Mouse (Mus musculus): ENCODE data around the gene Bag3. TPM values are rescaled to one million over a fixed set of nuclear protein-coding genes. Genes with fewer than 3 reads are reported as not detected.

Gene Bag3
- polyA plus RNA-seq, 1 experiment = 27.6 TPM

DNA sequence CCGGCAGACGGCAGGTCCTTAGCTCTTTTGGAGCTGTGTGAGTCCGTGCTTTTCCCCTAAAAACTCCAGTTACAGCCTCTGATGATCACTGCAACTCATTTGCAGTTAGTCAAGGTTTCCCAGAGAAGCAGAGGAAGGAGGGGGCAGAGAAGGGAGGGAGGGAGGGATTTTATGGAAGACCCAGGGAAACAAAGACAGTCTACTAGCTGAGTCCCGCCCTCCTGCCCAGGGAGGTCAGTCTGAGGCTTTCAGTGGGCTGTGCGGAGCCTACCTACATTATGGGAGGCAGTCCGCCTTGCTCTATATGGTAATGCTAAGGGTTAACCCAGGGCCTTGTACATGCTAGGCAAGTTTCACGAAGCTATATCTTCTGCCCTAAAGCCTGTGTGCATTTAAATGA lies 9.9 kb upstream of the Bag3 start:
- no peak for TF ChIP-seq CTCF (conservative IDR thresholded peaks at IDR 0.05; ENCODE audit: insufficient read depth, insufficient read length, low read depth, low read length)
- no peak for TF ChIP-seq POLR2A (IDR thresholded peaks at IDR 0.05; ENCODE audit: low read depth, low read length)
- Histone ChIP-seq H3K36me3 (ENCODE audit: control insufficient read depth, insufficient read depth, low read length) (no peaks in the 10 kb centered on the region), H3K4me3 (ENCODE audit: insufficient read depth, low read depth, low read length) (no peak overlapping the region), H3K27me3 (replicated peaks; ENCODE audit: control insufficient read depth, insufficient read depth, low read length) (no peaks in the 10 kb centered on the region), H3K4me1 (ENCODE audit: control insufficient read depth, insufficient read depth, low read length) (no peaks in the 10 kb centered on the region), H3K27ac (ENCODE audit: insufficient read depth, low read depth, low read length) (no peak overlapping the region)
- DNase-seq = no peak
- WGBS = 64% methylated on average over 7 of the region's 7 CpGs

DNA sequence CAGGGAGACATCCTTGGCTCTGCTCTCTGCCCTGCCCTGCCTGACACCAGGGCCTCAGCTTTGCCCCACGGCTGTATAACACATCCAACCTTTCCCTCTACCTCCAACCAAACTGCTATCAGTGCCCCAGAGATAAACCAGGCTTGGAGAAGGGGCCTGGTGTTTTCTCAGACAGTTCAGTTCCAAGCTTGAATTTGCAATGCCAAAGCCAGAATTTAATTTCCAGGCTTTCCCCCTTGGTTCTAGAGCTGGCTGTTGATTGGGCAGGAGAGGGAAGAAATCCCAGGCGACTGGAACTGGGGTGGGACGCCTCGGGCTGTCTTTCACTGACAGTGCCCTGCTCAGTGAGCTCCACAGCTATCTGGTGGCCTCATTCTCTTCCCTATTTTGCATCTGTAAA lies 9.1 kb upstream of the Bag3 start:
- TF ChIP-seq POLR2A (IDR thresholded peaks at IDR 0.05; ENCODE audit: low read depth, low read length) (no peak), CTCF (conservative IDR thresholded peaks at IDR 0.05; ENCODE audit: insufficient read depth, insufficient read length, low read depth, low read length) (no peak)

DNA sequence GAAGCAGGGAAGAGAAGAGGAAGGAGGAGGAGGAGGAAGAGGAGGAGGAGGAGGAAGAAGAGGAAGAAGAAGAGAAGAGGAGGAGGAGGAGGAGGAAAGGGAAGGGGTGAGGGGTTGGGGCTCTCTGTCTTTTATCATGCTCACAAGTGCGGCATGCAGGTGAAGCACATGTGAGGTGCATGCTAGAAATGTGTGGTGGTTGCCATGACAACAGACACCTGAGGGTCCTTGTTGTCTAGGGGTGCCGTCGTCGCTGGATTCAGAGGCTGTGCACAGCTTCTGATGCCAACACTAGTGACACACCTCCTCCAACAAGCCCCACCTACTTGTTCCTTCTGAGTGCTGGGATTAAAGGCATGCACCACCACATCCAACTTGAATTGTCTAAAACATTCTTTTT lies 7.1 kb upstream of the Bag3 start:
- TF ChIP-seq CTCF (conservative IDR thresholded peaks at IDR 0.05; ENCODE audit: insufficient read depth, insufficient read length, low read depth, low read length) (no peak), POLR2A (IDR thresholded peaks at IDR 0.05; ENCODE audit: low read depth, low read length) (no peak)
- Histone ChIP-seq H3K27ac (ENCODE audit: insufficient read depth, low read depth, low read length) (no peak overlapping the region), H3K4me3 (ENCODE audit: insufficient read depth, low read depth, low read length) (no peak overlapping the region), H3K36me3 (ENCODE audit: control insufficient read depth, insufficient read depth, low read length) (no peaks in the 10 kb centered on the region), H3K27me3 (replicated peaks; ENCODE audit: control insufficient read depth, insufficient read depth, low read length) (no peaks in the 10 kb centered on the region), H3K4me1 (ENCODE audit: control insufficient read depth, insufficient read depth, low read length) (no peaks in the 10 kb centered on the region)
- DNase-seq = no peak
- WGBS = 62% methylated on average over 4 of the region's 4 CpGs

More for the DNA sequence above, 9.1 kb upstream of the Bag3 start:
- no peaks in the 10 kb centered on the region for H3K36me3 ChIP-seq (ENCODE audit: control insufficient read depth, insufficient read depth, low read length)
- H3K4me3 ChIP-seq (ENCODE audit: insufficient read depth, low read depth, low read length) = no peak overlapping the region
- 84% methylated on average over 4 of the region's 4 CpGs for WGBS
- H3K27ac ChIP-seq (ENCODE audit: insufficient read depth, low read depth, low read length) = no peak overlapping the region
- H3K4me1 ChIP-seq (ENCODE audit: control insufficient read depth, insufficient read depth, low read length) = no peaks in the 10 kb centered on the region
- no peak for DNase-seq
- H3K27me3 ChIP-seq (replicated peaks; ENCODE audit: control insufficient read depth, insufficient read depth, low read length) = no peaks in the 10 kb centered on the region

DNA sequence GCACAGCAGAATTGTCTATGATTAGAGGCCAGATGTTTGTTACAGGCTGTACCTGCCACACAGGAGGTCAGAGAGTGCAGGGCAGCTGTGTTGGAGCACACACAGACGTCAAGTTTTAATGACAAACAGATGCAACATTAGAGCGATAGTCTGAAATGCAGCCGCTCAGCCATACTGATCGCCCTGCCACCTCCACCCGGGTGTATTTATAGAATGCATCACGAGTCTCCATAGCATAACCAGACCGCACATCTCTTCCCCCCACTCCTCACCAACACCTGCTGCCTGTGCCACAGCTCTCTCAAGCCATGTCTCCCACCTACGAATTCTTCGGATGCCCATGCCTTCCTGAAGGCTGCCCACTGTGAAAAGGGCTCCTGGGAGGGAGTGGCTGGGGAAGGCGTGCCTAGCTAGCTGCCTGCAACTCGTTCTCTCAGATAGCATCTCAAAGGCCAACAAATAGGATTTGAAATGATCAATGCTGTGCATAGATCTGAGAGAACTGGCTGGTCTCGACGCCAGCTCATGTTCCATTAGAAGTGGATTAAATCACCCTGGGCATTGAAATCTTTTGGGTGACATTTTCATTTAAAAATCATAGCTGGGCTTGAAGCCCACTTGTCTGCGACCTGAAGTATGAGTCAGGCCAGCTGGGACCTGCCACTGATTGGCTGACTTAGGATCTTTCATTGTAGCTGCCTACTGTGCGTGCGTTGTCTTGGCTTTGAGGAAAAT lies 3.9 kb upstream of the Bag3 start:
- Histone ChIP-seq H3K4me3 (ENCODE audit: insufficient read depth, low read depth, low read length) (no peak overlapping the region), H3K4me1 (ENCODE audit: control insufficient read depth, insufficient read depth, low read length) (no peaks in the 10 kb centered on the region), H3K36me3 (ENCODE audit: control insufficient read depth, insufficient read depth, low read length) (no peaks in the 10 kb centered on the region), H3K27ac (ENCODE audit: insufficient read depth, low read depth, low read length) (no peak overlapping the region), H3K27me3 (replicated peaks; ENCODE audit: control insufficient read depth, insufficient read depth, low read length) (no peaks in the 10 kb centered on the region)
- WGBS = 77% methylated on average over 16 of the region's 16 CpGs
- no peak for TF ChIP-seq POLR2A (IDR thresholded peaks at IDR 0.05; ENCODE audit: low read depth, low read length)
- TF ChIP-seq CTCF (conservative IDR thresholded peaks at IDR 0.05; ENCODE audit: insufficient read depth, insufficient read length, low read depth, low read length) = no peak
- DNase-seq = no peak

DNA sequence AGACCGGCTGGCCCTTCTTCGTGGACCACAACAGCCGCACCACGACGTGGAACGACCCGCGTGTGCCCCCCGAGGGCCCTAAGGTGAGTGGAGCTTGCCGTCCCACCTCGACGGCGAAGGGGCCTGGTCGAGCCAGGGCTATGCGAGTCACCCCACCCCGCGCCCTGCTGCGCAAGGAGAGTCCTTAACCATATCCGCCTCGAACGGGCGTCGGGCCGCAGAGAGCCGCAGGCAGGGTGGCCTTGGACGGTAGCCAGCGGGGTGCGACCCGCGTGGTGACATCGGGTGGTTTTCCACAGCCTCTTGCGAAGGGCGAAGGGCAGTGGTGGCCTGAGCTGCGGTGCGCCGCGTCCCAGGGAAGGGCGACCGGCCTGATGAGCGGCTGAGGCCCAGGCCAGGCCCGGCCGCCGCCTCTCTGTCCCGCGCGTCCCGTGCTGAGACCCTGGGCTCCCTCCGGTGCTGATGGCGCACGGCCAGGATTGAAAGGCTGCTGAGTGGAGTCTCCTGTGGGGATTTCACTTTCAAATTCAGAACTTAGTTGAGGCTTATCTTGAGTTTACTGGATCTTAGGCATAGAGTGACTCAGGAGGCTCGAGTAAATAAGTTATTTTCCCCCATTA lies 656 bp downstream of the Bag3 start:
- Histone ChIP-seq H3K27ac (ENCODE audit: insufficient read depth, low read depth, low read length) (peak overlapping the region; percentile 93), H3K4me1 (ENCODE audit: control insufficient read depth, insufficient read depth, low read length) (peaks cover 5% of the 10 kb centered on the region), H3K4me3 (ENCODE audit: insufficient read depth, low read depth, low read length) (peak overlapping the region; percentile 76), H3K36me3 (ENCODE audit: control insufficient read depth, insufficient read depth, low read length) (no peaks in the 10 kb centered on the region), H3K27me3 (replicated peaks; ENCODE audit: control insufficient read depth, insufficient read depth, low read length) (no peaks in the 10 kb centered on the region)
- WGBS = under 1% methylated on average over 51 of the region's 51 CpGs
- peak; percentile 87 for DNase-seq
- no peak for TF ChIP-seq CTCF (conservative IDR thresholded peaks at IDR 0.05; ENCODE audit: insufficient read depth, insufficient read length, low read depth, low read length)
- no peak for TF ChIP-seq POLR2A (IDR thresholded peaks at IDR 0.05; ENCODE audit: low read depth, low read length)

DNA sequence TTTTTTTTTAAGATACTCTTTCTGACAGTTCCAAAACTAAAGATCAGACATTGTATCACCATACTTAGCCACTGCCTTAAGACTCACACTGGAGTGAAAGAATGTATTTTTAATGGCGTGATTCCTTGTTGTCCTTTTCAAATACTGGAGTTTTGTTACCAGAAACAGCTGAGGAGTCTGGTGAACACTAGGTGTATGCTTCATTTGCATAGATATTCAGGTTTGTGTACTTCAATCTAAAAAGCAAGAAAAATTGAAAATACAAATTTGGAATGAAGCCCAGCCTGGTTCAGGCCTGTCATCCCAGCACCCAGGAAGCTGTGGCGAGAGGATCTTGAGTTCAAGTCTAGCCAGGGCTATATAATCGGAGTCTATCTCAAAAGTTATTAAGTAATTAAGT lies 1.2 kb downstream of the Bag3 start:
- no peaks in the 10 kb centered on the region for H3K27me3 ChIP-seq (replicated peaks; ENCODE audit: control insufficient read depth, insufficient read depth, low read length)
- 30% methylated on average over 3 of the region's 3 CpGs for WGBS
- peak overlapping the region; percentile 76; the same call in 1 of the 2 replicates for H3K4me3 ChIP-seq (ENCODE audit: insufficient read depth, low read depth, low read length)
- H3K4me1 ChIP-seq (ENCODE audit: control insufficient read depth, insufficient read depth, low read length) = peaks cover 10% of the 10 kb centered on the region
- TF ChIP-seq CTCF (conservative IDR thresholded peaks at IDR 0.05; ENCODE audit: insufficient read depth, insufficient read length, low read depth, low read length) (no peak), POLR2A (IDR thresholded peaks at IDR 0.05; ENCODE audit: low read depth, low read length) (no peak)
- no peaks in the 10 kb centered on the region for H3K36me3 ChIP-seq (ENCODE audit: control insufficient read depth, insufficient read depth, low read length)
- peak overlapping the region; percentile 36; the same call in 1 of the 2 replicates for H3K27ac ChIP-seq (ENCODE audit: insufficient read depth, low read depth, low read length)
- no peak for DNase-seq

DNA sequence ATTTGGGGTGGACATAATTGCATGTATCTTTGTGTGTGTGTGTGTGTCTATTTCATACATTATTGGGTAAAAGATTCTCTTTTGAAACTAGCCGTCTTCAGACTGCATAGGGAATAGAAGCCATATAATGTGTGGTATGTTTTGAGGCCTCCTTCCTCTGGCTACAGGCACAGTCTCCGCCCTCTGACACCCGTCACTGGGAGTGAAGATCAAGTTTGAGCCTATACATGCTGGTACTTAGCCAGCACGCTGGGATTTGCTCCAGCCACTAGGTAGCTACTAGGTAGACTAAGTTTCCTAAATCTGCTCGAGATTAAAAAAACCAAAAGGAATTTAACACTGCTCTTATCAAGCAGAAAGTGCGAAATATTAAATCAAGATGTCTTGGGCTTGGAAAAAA lies 3.2 kb downstream of the Bag3 start:
- WGBS = 69% methylated on average over 6 of the region's 6 CpGs
- Histone ChIP-seq H3K4me1 (ENCODE audit: control insufficient read depth, insufficient read depth, low read length) (peaks cover 19% of the 10 kb centered on the region), H3K27me3 (replicated peaks; ENCODE audit: control insufficient read depth, insufficient read depth, low read length) (no peaks in the 10 kb centered on the region), H3K4me3 (ENCODE audit: insufficient read depth, low read depth, low read length) (no peak overlapping the region), H3K27ac (ENCODE audit: insufficient read depth, low read depth, low read length) (no peak overlapping the region), H3K36me3 (ENCODE audit: control insufficient read depth, insufficient read depth, low read length) (no peaks in the 10 kb centered on the region)
- DNase-seq = no peak
- TF ChIP-seq POLR2A (IDR thresholded peaks at IDR 0.05; ENCODE audit: low read depth, low read length) (no peak), CTCF (conservative IDR thresholded peaks at IDR 0.05; ENCODE audit: insufficient read depth, insufficient read length, low read depth, low read length) (no peak)
